Mouse (Mus musculus): ENCODE data around the gene Imp3.
"Not testable (repeated sequence)": the region's sequence is repeated elsewhere in the genome, so short reads cannot be mapped to it uniquely, and the experiment has no call there.

Imp3 gene

GRCm38 (mm10) chr9:56937223-56938160 is at the start of gene Imp3:
Gene Imp3 (plus strand): TSS chr9:56937475.
- peak; percentile 84 for DNase-seq

GRCm38 (mm10) chr9:56887581-56887980 is 49.7 kb upstream of the Imp3 start:
- no peak for DNase-seq

GRCm38 (mm10) chr9:56889817-56890216 is 47.5 kb upstream of the Imp3 start:
- DNase-seq, result peak; percentile 60

GRCm38 (mm10) chr9:56890522-56891250 is 46.6 kb upstream of the Imp3 start:
- no peak for DNase-seq

- DNase-seq, result peak; percentile 63
Measured at GRCm38 (mm10) chr9:56891517-56892011, 45.7 kb upstream of the Imp3 start.

- no peak for DNase-seq
Measured at GRCm38 (mm10) chr9:56892111-56892510, 45.2 kb upstream of the Imp3 start.

- no peak for DNase-seq
Measured at GRCm38 (mm10) chr9:56893313-56893712, 44.0 kb upstream of the Imp3 start.

- no peak for DNase-seq
Measured at GRCm38 (mm10) chr9:56894006-56894405, 43.3 kb upstream of the Imp3 start.

GRCm38 (mm10) chr9:56896779-56897178 is 40.5 kb upstream of the Imp3 start:
- DNase-seq, result no peak

GRCm38 (mm10) chr9:56899409-56899808 is 37.9 kb upstream of the Imp3 start:
- DNase-seq, result no peak

GRCm38 (mm10) chr9:56900060-56900459 is 37.2 kb upstream of the Imp3 start:
- DNase-seq, result no peak

GRCm38 (mm10) chr9:56900571-56900970 is 36.7 kb upstream of the Imp3 start:
- no peak for DNase-seq

- DNase-seq, result no peak
Measured at GRCm38 (mm10) chr9:56901187-56901586, 36.1 kb upstream of the Imp3 start.

- no peak for DNase-seq
Measured at GRCm38 (mm10) chr9:56903662-56904061, 33.6 kb upstream of the Imp3 start.

- no peak for DNase-seq
Measured at GRCm38 (mm10) chr9:56907549-56907948, 29.7 kb upstream of the Imp3 start.

GRCm38 (mm10) chr9:56909991-56910390 is 27.3 kb upstream of the Imp3 start:
- DNase-seq, result not testable (repeated sequence)

- DNase-seq, result no peak
Measured at GRCm38 (mm10) chr9:56911017-56911416, 26.3 kb upstream of the Imp3 start.

GRCm38 (mm10) chr9:56913991-56914390 is 23.3 kb upstream of the Imp3 start:
- DNase-seq, result no peak

GRCm38 (mm10) chr9:56915116-56915515 is 22.2 kb upstream of the Imp3 start:
- DNase-seq, result no peak

- no peak for DNase-seq
Measured at GRCm38 (mm10) chr9:56915695-56916410, 21.4 kb upstream of the Imp3 start.

GRCm38 (mm10) chr9:56917131-56917530 is 20.1 kb upstream of the Imp3 start:
- DNase-seq, result no peak

GRCm38 (mm10) chr9:56918466-56918865 is 18.8 kb upstream of the Imp3 start:
- no peak for DNase-seq

- DNase-seq, result no peak
Measured at GRCm38 (mm10) chr9:56922746-56923145, 14.5 kb upstream of the Imp3 start.

All from cerebellum, adult 11 months (tissue).